Mouse (Mus musculus) lung, postnatal 0 days (tissue): ENCODE measurements around the gene Efs.

ENCODE experiments used
- CTCF ChIP-seq: IDR thresholded peaks from 2 replicates; pipeline ENCODE4 v1.5.1; 2016; ENCODE audit warnings: antibody characterized with exemption, mild to moderate bottlenecking
- EP300 ChIP-seq: IDR thresholded peaks from 2 replicates; pipeline ENCODE4 v1.6.1; 2016; ENCODE audit warnings: antibody characterized with exemption, mild to moderate bottlenecking, control low read depth

DNA sequence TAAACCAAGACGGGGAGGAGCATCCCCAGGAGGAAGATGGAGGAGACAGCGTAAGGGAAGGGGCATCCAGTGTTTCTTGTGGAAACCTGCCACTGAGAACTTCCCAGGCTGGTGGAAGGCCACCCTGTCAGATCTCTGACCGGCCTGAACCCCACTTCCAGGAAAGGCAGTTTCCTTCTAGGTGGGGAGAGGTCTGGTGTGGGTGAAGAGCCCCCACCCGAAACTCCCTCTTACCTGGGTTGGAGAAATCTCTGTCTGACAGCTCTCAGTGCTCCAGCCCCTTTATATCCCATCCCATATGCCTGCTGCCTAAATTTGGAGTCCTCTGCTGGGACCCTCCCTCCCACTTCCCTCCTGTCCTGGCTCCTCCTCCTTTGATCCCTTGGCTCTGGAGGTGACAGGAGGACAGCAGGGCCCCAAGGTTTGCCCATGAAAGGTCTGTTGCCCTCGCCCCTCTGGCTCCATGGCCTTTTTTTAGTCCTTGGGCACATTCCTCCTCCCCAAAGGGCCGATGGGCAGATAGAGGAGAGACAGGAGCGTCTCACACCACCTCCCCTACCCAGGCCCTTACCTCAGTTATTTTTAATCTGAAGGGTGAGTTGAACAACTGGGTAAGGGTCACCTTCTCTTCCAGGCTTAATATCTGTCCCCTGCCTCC lies 40.5 kb upstream of the Efs start, which contains the start of gene Myh6:
- no peak for TF ChIP-seq CTCF
- TF ChIP-seq EP300: no peak
